Mouse (Mus musculus): ENCODE measurements around the gene Pon2.
A peak's percentile ranks its signal among the peaks of the same experiment; 100 is the strongest.

The Pon2 gene

GRCm38 (mm10) chr6:5223551-5223950 is 74.7 kb downstream of the Pon2 start:
- DNase-seq (ENCODE audit: low spot score) = peak; percentile 34

GRCm38 (mm10) chr6:5222080-5222479 is 76.2 kb downstream of the Pon2 start:
- no peak for DNase-seq (ENCODE audit: low spot score)

- no peak for DNase-seq (ENCODE audit: low spot score)
Observed at GRCm38 (mm10) chr6:5218190-5218589, 80.1 kb downstream of the Pon2 start.
